Mouse (Mus musculus) stomach, postnatal 0 days (tissue): ENCODE measurements at regions not wholly inside any gene's neighbourhood (a gene's known extent, or its start where the extent isn't known, plus 50 kb on each side); places are given as distances from the start of the nearest gene placed in this dataset.
A peak's percentile ranks its signal among the peaks of the same experiment; 100 is the strongest.

Experiments
- ATAC-seq: fragments of 200-750 bp; cut with Nextera tagmentation; 2 replicates; pipeline ENCODE4 v1.8.0; 2017; ENCODE audit not compliant: low FRiP score, low TSS enrichment
- DNase-seq: peaks from one replicate; pipeline ENCODE4 v3.0.0-alpha.2; 2016; ENCODE audit warnings: low spot score
- H3K27ac ChIP-seq: fragments of 300-500 bp; sonication (generic); replicated peaks from 2 replicates; pipeline ENCODE4 v1.5.1; 2014; ENCODE audit warnings: mild to moderate bottlenecking, control low read depth
- H3K27me3 ChIP-seq: fragments of 300-500 bp; sonication (generic); 2 replicates; pipeline ENCODE4 v1.6.1; 2014; ENCODE audit warnings: low read length; ENCODE audit not compliant: control insufficient read depth, insufficient read depth
- H3K36me3 ChIP-seq: fragments of 300-500 bp; sonication (generic); 2 replicates; pipeline ENCODE4 v1.6.1; 2014; ENCODE audit warnings: low read length, mixed read lengths; ENCODE audit not compliant: control insufficient read depth, insufficient read depth
- H3K4me1 ChIP-seq: fragments of 300-500 bp; sonication (generic); replicated peaks from 2 replicates; pipeline ENCODE4 v1.6.1; 2014; ENCODE audit warnings: antibody characterized with exemption; ENCODE audit not compliant: control insufficient read depth, insufficient read depth
- H3K4me2 ChIP-seq: fragments of 300-500 bp; sonication (generic); replicated peaks from 2 replicates; pipeline ENCODE4 v1.6.1; 2014; ENCODE audit warnings: low read depth, mild to moderate bottlenecking, control low read depth, moderate library complexity
- H3K4me3 ChIP-seq: fragments of 300-500 bp; sonication (generic); 2 replicates; pipeline ENCODE4 v1.5.1; 2014; ENCODE audit warnings: low read depth, low read length, control low read depth
- H3K9ac ChIP-seq: fragments of 300-500 bp; sonication (generic); 2 replicates; pipeline ENCODE4 v1.6.1; 2014; ENCODE audit warnings: mild to moderate bottlenecking, low read length, control low read depth, mixed read lengths
- H3K9me3 ChIP-seq: fragments of 300-500 bp; sonication (generic); 2 replicates; pipeline ENCODE4 v1.6.1; 2016; ENCODE audit warnings: low read length; ENCODE audit not compliant: control insufficient read depth
- CTCF ChIP-seq: IDR thresholded peaks from 2 replicates; pipeline ENCODE4 v1.5.1; 2016; ENCODE audit warnings: antibody characterized with exemption, low read depth, mild to moderate bottlenecking, moderate library complexity
- EP300 ChIP-seq: optimal IDR thresholded peaks from 2 replicates; pipeline ENCODE3; 2016; ENCODE audit warnings: antibody characterized with exemption
- WGBS: fragments of 180-500 bp; shearing (Covaris S2); extraction: QIAGEN DNeasy Blood & Tissue Kit; methylation state at CpG from one replicate; pipeline ENCODE4 v1.1.7; 2014; 5-methylcytosine and 5-hydroxymethylcytosine counted together

DNA sequence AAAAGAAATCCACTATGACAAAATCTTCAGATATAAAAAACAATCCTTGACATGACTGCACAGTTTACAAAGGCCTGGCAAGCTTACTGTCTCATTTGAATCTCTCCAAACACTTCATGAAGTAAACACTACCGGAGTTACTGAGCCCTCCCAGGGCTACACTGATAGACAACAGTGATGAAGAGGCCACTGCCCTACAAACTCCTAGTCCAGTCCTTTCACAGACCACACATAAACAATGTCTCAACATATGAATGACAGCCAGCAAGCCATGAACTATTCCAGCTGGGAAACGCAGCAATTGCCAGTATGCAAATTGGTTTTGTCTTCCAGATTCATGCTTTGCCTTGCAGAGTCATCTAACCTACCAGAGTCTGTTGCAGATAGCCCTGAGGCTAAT, 180.1 kb downstream of the Gsdmc2 start:
- ATAC-seq, result no peak

DNA sequence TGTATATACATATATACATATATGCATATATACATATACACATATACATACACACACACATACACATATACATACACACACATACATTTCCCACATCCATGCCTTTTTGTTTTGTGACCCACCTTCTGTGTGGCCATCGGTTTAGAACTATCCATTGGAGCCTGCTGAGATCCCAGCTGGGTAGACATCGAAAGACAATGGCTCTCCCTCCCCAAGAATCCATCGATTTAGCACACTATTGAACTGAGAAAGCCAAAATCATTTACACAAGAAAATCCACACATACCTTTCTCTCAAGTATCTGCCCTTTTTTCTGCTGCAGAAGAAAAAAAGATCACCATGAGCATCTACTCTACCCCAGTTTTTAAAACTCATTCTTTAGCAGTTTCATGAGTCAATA, 182.8 kb downstream of the Gsdmc2 start:
- WGBS, result 74% methylated on average over 3 of the region's 3 CpGs
- Histone ChIP-seq H3K9me3 (no peaks in the 10 kb centered on the region), H3K4me2 (no peak overlapping the region), H3K4me3 (no peak overlapping the region), H3K9ac (no peak overlapping the region), H3K27ac (no peak overlapping the region), H3K36me3 (no peaks in the 10 kb centered on the region), H3K27me3 (no peaks in the 10 kb centered on the region), H3K4me1 (no peaks in the 10 kb centered on the region)
- DNase-seq, result no peak
- no peak for ATAC-seq
- TF ChIP-seq EP300 (no peak), CTCF (no peak)

More for the DNA sequence above, 180.1 kb downstream of the Gsdmc2 start:
- no peaks in the 10 kb centered on the region for H3K4me1 ChIP-seq
- H3K4me2 ChIP-seq, result no peak overlapping the region
- WGBS, result 51% methylated on average over 2 of the region's 2 CpGs
- DNase-seq, result no peak
- no peaks in the 10 kb centered on the region for H3K27me3 ChIP-seq
- H3K36me3 ChIP-seq, result no peaks in the 10 kb centered on the region
- no peaks in the 10 kb centered on the region for H3K9me3 ChIP-seq
- H3K4me3 ChIP-seq, result no peak overlapping the region
- TF ChIP-seq EP300 (no peak), CTCF (no peak)
- no peak overlapping the region for H3K9ac ChIP-seq
- no peak overlapping the region for H3K27ac ChIP-seq

DNA sequence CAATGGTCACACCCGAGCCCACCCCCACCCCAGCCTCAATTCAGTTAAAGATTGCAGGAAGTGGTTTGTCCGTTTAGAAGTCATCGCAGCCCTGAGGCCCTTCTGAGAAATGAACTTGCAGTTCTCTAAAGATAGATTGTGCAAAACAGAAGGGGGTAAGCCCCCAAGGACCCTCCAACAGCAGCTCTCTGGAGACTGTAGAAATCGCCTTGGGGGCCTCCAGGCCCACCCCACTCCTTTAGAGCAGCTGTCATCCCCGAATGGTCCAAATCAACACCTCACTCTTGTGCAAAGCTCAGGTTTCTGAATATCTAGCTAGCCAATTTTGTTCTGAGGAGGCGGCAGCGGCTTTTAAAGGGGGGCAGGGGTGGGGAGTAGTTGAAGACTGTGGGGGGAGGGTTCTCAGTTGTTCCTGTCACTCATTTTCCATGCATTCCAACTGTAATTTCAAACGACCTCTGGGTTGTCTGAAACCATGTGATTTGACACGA, 186.9 kb downstream of the Gsdmc2 start:
- Histone ChIP-seq H3K4me2 (no peak overlapping the region), H3K4me3 (no peak overlapping the region), H3K27ac (no peak overlapping the region), H3K27me3 (no peaks in the 10 kb centered on the region), H3K36me3 (no peaks in the 10 kb centered on the region), H3K9me3 (no peaks in the 10 kb centered on the region), H3K9ac (no peak overlapping the region), H3K4me1 (no peaks in the 10 kb centered on the region)
- TF ChIP-seq CTCF (no peak), EP300 (no peak)
- no peak for ATAC-seq
- no peak for DNase-seq
- WGBS, result 73% methylated on average over 9 of the region's 9 CpGs

DNA sequence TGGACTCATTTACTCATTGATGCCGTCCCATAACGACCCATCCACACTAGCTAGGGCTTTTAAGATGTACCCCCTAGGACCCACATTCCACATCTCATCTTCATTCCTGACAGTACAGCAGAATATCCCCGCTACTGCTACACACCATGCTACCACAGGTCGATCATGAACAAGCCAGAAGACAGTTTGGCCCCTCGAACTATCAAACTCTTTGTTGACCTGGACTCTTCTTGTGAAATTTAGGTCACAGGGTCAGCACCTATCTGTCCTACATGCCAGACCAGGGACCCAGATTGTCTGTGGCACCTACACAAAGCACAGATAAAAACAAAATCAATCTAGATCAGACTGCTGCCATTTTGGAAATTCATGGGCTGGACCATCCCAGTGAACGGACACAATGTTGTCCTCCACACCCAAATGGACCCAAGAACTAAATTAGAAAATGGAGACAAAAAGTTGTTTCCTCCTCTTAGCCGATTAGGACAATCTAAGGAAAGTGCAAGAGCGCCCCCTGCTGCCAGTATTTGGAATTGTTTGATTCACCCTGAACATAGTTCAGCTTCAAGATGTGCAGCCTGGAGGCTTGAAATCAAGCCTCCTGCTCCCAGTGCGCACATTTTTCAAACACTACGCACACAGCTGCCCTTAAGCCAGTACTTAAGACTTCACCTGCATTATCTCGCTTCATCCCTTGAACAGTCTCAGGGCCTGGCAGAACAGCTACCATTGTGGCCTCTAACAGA, 192.6 kb downstream of the Gsdmc2 start:
- Histone ChIP-seq H3K4me3 (no peak overlapping the region), H3K36me3 (no peaks in the 10 kb centered on the region), H3K4me2 (no peak overlapping the region), H3K4me1 (no peaks in the 10 kb centered on the region), H3K27ac (no peak overlapping the region), H3K9ac (no peak overlapping the region), H3K27me3 (no peaks in the 10 kb centered on the region), H3K9me3 (no peaks in the 10 kb centered on the region)
- peak; percentile 77 for DNase-seq
- 30% methylated on average over 11 of the region's 11 CpGs for WGBS
- TF ChIP-seq EP300 (no peak), CTCF (peak; percentile 93)
- ATAC-seq, result peak; percentile 29; the same call in 1 of the 2 replicates

DNA sequence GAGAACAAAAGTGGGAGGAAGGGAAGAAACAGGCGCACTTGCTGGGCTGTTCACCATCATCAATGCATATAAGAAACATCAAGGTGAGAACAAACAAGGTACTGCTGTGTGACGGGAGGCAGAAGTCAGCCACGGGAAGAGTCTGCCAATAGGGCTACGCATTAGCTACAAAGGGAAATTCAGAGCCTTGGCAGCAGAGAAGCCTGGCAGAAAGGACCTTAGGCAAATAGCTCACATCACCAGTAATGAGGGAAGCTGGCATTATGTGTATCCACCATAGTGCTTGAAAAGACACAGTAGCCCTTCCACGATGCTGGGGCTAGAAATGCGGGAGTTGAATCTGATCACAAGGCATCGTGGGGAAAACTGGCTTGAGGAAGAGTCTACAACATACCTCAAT, 193.9 kb downstream of the Gsdmc2 start:
- Histone ChIP-seq H3K4me3 (no peak overlapping the region), H3K4me1 (no peaks in the 10 kb centered on the region), H3K36me3 (no peaks in the 10 kb centered on the region), H3K4me2 (no peak overlapping the region), H3K9me3 (no peaks in the 10 kb centered on the region), H3K9ac (no peak overlapping the region), H3K27me3 (no peaks in the 10 kb centered on the region), H3K27ac (no peak overlapping the region)
- TF ChIP-seq EP300 (no peak), CTCF (no peak)
- 85% methylated on average over 7 of the region's 7 CpGs for WGBS
- ATAC-seq, result no peak
- DNase-seq, result no peak
